Mouse (Mus musculus): ENCODE data around the gene Pde4b. TPM values are rescaled to one million over a fixed set of nuclear protein-coding genes. Genes with fewer than 3 reads are reported as not detected.

The Pde4b gene
- polyA plus RNA-seq, 1 experiment = 3.9 TPM

DNA sequence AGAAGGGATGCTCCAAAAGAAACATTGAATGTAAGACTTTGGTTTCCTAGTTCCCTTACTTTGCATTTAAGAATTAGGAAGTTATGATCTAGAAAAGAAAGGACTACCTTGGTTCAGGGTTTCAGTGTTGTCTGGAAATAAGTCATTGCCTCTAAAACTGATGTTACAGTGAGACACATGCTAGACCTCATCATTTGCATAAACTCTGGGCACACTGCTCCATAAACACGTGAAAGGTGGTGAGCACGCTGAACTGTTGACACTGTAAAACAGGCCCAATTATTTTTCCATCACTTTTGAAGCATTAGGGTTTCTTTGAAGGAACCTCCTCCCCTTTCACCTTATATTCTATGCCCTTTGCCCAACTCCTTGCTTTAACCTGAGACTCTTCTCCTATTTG lies 122.4 kb downstream of the Pde4b start:
- 79% methylated on average over 2 of the region's 2 CpGs for WGBS
- TF ChIP-seq POLR2A (IDR thresholded peaks at IDR 0.05; ENCODE audit: borderline replicate concordance, control insufficient read depth, low read depth, low read length) (no peak), CTCF (IDR thresholded peaks at IDR 0.05; ENCODE audit: control insufficient read depth, insufficient read depth, low read length) (no peak)
- Histone ChIP-seq H3K4me1 (ENCODE audit: control insufficient read depth, insufficient read depth, low read length) (no peaks in the 10 kb centered on the region), H3K27ac (ENCODE audit: control insufficient read depth, insufficient read depth, low read depth, low read length, poor library complexity) (no peak overlapping the region), H3K4me3 (replicated peaks; ENCODE audit: control insufficient read depth, low read depth, low read length) (no peak overlapping the region)

DNA sequence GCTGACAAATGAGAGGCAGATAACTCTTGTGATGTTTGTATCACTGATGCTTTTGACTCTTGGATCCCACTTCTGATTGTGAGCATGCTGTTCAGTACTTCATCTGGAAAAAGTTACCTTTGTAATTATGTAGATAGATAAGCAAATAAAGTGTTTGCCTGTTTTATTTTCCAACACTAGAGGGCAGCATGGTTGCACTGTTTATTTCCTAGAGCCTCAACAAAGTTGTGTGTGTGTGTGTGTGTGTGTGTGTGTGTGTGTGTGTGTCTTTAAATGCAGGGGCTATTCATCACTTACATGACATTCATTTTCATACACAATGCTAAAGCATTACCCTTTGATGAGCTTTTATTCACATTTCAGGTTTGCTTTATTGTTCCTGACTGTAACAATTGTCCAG lies 139.4 kb downstream of the Pde4b start:
- no peak for TF ChIP-seq POLR2A (IDR thresholded peaks at IDR 0.05; ENCODE audit: borderline replicate concordance, control insufficient read depth, low read depth, low read length)
- no peak; the same call in 1 of the 2 replicates for TF ChIP-seq CTCF (IDR thresholded peaks at IDR 0.05; ENCODE audit: control insufficient read depth, insufficient read depth, low read length)
- Histone ChIP-seq H3K4me3 (replicated peaks; ENCODE audit: control insufficient read depth, low read depth, low read length) (no peak overlapping the region), H3K4me1 (ENCODE audit: control insufficient read depth, insufficient read depth, low read length) (no peaks in the 10 kb centered on the region), H3K27ac (ENCODE audit: control insufficient read depth, insufficient read depth, low read depth, low read length, poor library complexity) (no peak overlapping the region)

DNA sequence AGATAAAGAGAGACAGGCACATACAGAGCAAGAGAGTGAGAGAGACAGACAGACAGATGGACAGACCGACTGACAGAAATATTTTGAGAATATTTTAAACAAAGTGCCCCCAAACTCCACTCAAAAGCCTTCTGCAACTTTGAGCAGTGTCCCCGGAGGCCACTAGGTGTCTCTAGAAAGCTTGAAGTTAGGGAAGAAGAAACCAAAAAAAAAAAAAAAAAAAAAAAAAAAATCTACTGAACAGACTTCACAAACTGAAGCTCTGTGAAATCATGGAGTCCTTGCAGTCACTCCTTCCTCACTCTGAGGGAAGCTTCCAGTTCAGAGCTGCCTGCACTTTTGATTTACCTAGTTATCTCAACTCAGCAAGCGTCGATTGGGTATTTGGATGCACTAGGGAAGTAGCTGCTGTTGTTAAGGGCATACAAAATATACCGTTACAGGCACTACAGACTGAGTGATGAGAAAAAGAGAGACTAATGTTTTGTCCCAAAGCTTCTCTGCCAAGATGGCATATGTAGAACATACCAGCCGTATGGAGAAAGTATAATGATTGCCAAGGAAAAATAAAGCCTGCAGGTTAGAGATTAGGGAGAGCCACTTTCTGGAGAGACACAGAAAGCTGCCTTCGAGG lies 141.7 kb downstream of the Pde4b start:
- Histone ChIP-seq H3K27ac (ENCODE audit: control insufficient read depth, insufficient read depth, low read depth, low read length, poor library complexity) (no peak overlapping the region), H3K4me1 (ENCODE audit: control insufficient read depth, insufficient read depth, low read length) (no peaks in the 10 kb centered on the region), H3K4me3 (replicated peaks; ENCODE audit: control insufficient read depth, low read depth, low read length) (no peak overlapping the region)
- 53% methylated on average over 7 of the region's 7 CpGs for WGBS
- TF ChIP-seq CTCF (IDR thresholded peaks at IDR 0.05; ENCODE audit: control insufficient read depth, insufficient read depth, low read length) (no peak), POLR2A (IDR thresholded peaks at IDR 0.05; ENCODE audit: borderline replicate concordance, control insufficient read depth, low read depth, low read length) (no peak)

DNA sequence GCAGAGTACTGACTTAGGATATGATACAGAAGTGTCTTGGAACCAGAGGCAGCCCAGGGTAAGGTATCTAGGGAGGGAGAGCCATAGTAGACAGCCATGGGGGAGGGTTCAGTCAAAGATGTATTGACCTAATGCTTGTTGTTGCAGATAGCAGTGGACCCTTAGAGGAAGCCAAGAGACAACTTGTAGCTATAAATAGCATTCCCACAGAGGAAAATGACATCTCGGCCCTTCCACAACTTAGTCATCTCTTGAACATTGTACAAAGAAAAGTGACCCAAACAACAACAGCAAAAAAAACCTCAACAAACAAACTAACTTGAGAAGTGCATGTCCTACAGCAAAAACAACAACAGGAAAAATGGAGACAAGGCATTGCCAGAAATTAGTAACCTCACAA lies 143.6 kb downstream of the Pde4b start:
- TF ChIP-seq POLR2A (IDR thresholded peaks at IDR 0.05; ENCODE audit: borderline replicate concordance, control insufficient read depth, low read depth, low read length) (no peak), CTCF (IDR thresholded peaks at IDR 0.05; ENCODE audit: control insufficient read depth, insufficient read depth, low read length) (no peak)
- 12% methylated on average over 1 of the region's 1 CpGs for WGBS
- H3K27ac ChIP-seq (ENCODE audit: control insufficient read depth, insufficient read depth, low read depth, low read length, poor library complexity) = no peak overlapping the region

DNA sequence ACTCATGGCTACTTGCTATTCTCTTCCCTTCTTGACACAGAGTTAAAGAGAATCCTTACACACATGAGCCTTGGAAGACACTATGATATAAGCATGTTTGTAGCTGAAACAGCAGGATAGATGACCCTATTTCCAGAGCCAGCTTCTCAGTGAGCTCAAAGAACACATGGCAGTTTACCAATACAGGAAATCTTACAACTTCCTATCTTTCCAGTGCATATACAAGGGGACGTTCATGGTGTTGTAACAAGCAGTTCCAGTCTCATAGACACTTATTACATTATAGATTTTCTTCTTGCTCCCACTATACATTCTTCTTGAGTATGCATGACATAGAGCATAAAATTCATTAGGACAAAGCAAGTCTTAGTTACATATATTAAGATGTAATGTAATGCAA lies 146.3 kb downstream of the Pde4b start:
- 5% methylated on average over 1 of the region's 1 CpGs for WGBS

More for the DNA sequence above, 143.6 kb downstream of the Pde4b start:
- Histone ChIP-seq H3K4me3 (replicated peaks; ENCODE audit: control insufficient read depth, low read depth, low read length) (no peak overlapping the region), H3K4me1 (ENCODE audit: control insufficient read depth, insufficient read depth, low read length) (no peaks in the 10 kb centered on the region)

DNA sequence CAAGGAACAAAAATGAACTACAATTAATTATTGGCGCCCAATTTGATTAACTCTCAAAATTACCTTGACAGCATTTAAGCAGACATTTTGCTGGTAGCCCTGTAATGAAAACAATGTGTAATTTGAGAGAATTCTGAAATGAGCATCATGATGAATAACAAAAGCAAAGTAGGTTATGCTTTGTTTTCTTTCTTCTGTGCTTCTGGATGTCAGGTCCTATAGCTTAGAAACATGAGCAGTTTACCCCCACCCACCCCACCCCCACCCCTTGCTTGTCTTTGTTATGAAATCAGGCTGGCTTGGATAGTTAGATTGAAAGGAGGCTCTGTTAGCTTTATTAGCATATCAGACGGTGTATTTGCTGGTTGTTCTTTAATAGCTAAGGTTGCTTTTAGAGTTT lies 147.8 kb downstream of the Pde4b start:
- no peak for TF ChIP-seq POLR2A (IDR thresholded peaks at IDR 0.05; ENCODE audit: borderline replicate concordance, control insufficient read depth, low read depth, low read length)
- TF ChIP-seq CTCF (IDR thresholded peaks at IDR 0.05; ENCODE audit: control insufficient read depth, insufficient read depth, low read length) = no peak
- Histone ChIP-seq H3K27ac (ENCODE audit: control insufficient read depth, insufficient read depth, low read depth, low read length, poor library complexity) (no peak overlapping the region), H3K4me1 (ENCODE audit: control insufficient read depth, insufficient read depth, low read length) (no peaks in the 10 kb centered on the region), H3K4me3 (replicated peaks; ENCODE audit: control insufficient read depth, low read depth, low read length) (no peak overlapping the region)
- 76% methylated on average over 2 of the region's 2 CpGs for WGBS

More for the DNA sequence above, 146.3 kb downstream of the Pde4b start:
- H3K4me3 ChIP-seq (replicated peaks; ENCODE audit: control insufficient read depth, low read depth, low read length) = no peak overlapping the region
- H3K4me1 ChIP-seq (ENCODE audit: control insufficient read depth, insufficient read depth, low read length) = no peaks in the 10 kb centered on the region
- H3K27ac ChIP-seq (ENCODE audit: control insufficient read depth, insufficient read depth, low read depth, low read length, poor library complexity) = no peak overlapping the region
- TF ChIP-seq CTCF (IDR thresholded peaks at IDR 0.05; ENCODE audit: control insufficient read depth, insufficient read depth, low read length) = no peak
- no peak for TF ChIP-seq POLR2A (IDR thresholded peaks at IDR 0.05; ENCODE audit: borderline replicate concordance, control insufficient read depth, low read depth, low read length)

DNA sequence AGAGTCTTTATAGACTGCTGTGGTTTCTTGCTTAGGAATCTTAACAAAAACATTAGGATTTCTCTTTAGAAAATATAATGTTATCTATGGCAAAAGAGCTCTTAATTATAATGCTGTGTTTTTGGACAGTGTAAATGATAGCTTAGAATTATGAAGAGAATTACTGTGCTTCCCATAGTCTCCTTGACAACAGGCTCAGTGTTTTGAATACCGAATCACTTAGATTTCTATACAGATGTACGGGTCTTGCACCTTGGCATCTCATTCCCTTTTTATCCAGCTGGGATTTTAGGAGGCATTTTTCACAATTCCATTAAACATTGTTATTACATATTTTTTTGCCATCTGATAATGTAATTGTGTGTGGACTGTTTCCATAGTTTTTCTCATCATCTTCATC lies 151.8 kb downstream of the Pde4b start:
- Histone ChIP-seq H3K4me1 (ENCODE audit: control insufficient read depth, insufficient read depth, low read length) (no peaks in the 10 kb centered on the region), H3K4me3 (replicated peaks; ENCODE audit: control insufficient read depth, low read depth, low read length) (no peak overlapping the region), H3K27ac (ENCODE audit: control insufficient read depth, insufficient read depth, low read depth, low read length, poor library complexity) (no peak overlapping the region)
- 77% methylated on average over 2 of the region's 2 CpGs for WGBS
- TF ChIP-seq CTCF (IDR thresholded peaks at IDR 0.05; ENCODE audit: control insufficient read depth, insufficient read depth, low read length) = no peak
- TF ChIP-seq POLR2A (IDR thresholded peaks at IDR 0.05; ENCODE audit: borderline replicate concordance, control insufficient read depth, low read depth, low read length) = no peak

DNA sequence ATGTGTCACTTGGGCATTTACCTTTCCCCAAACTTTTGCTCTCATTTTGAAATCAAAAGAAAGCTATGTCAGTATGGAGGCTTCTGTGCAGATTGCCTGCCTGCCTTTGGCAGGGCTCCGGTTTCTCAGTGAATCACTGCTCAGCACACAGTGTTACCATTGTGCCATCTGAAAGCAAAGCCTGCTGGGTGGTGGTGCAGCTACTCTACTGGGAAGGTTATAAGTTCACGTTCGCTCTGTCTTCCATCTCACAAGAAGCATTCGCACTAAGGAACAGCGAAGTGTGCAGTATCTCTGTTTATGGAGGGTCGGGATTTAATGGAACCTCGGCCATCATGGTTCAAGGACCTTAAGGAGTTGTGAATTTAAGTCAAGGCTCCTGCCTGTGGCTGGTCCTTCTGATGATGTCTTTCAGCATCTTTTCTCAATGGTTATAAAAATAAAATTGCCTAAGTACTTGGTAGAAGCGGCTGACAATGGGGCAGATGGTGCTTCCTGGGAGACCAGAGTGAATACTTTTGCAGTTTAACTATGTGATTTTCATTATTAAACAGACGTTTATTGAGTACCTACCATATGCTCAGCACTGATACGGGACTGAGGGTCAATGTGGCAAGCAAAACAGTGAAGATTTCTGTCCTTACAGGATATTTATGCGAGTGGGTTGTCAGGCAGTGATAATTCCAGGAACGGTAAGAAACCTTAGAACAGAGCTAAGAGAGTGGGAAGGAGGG lies 152.5 kb downstream of the Pde4b start:
- Histone ChIP-seq H3K27ac (ENCODE audit: control insufficient read depth, insufficient read depth, low read depth, low read length, poor library complexity) (no peak overlapping the region), H3K4me1 (ENCODE audit: control insufficient read depth, insufficient read depth, low read length) (no peaks in the 10 kb centered on the region), H3K4me3 (replicated peaks; ENCODE audit: control insufficient read depth, low read depth, low read length) (no peak overlapping the region)
- 85% methylated on average over 12 of the region's 12 CpGs for WGBS
- TF ChIP-seq POLR2A (IDR thresholded peaks at IDR 0.05; ENCODE audit: borderline replicate concordance, control insufficient read depth, low read depth, low read length) (no peak), CTCF (IDR thresholded peaks at IDR 0.05; ENCODE audit: control insufficient read depth, insufficient read depth, low read length) (no peak)
